Mouse (Mus musculus) ES-Bruce4 (cell line): ENCODE data around the gene Gimap4.

Experiments
- CTCF ChIP-seq: IDR thresholded peaks from one replicate; pipeline ENCODE4 v1.8.1; 2011; ENCODE audit warnings: low read depth, low read length
- POLR2A ChIP-seq: IDR thresholded peaks from one replicate; pipeline ENCODE4 v1.8.1; 2011; ENCODE audit warnings: low read length; ENCODE audit not compliant: insufficient read depth

DNA sequence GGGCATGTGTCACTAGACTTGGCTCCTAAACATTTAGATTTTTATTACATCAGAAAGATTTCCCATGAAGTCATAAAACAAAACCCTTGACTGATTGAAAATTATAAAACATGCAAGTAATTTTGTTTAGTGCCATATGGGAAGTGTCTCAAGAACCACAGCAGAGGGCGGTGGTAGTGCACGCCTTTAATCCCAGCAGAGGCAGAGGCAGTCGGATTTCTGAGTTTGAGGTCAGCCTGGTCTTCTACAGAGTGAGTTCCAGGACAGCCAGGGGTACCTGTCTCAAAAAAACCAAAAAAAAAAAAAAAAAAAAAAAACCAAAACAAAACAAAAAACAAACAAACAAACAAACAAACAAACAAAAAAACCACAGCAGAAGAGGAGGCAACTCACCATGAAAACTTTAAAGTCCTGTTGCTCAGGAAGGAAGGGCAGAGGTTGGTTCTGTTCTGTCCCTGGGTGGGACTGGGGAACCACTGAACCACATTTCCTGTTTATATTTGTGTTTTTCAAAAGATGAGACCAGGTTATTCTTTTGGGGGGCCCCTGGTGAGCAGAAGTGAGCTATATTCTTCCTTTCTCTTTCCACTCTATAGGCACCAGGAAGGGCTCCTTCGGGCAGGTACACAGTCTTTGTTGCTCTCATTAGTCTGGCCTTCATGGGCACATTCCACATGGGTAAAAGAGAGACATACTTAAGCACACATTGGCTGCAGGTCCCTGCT is 12.6 kb downstream of the Gimap4 start:
- TF ChIP-seq POLR2A = no peak
- no peak for TF ChIP-seq CTCF
